Mouse (Mus musculus) neural tube, embryonic 14.5 days (tissue): ENCODE measurements at regions not wholly inside any gene's neighbourhood (a gene's known extent, or its start where the extent isn't known, plus 50 kb on each side); places are given as distances from the start of the nearest gene placed in this dataset.
A peak's percentile ranks its signal among the peaks of the same experiment; 100 is the strongest.

Experiments
- ATAC-seq: fragments of 200-750 bp; cut with Nextera tagmentation; 2 replicates; pipeline ENCODE4 v1.8.0; 2017; ENCODE audit warnings: low read depth, mild to moderate bottlenecking, moderate TSS enrichment, moderate library complexity
- H3K27ac ChIP-seq: fragments of 300-500 bp; sonication (generic); 2 replicates; pipeline ENCODE4 v1.5.1; 2014; ENCODE audit warnings: low read depth, mild to moderate bottlenecking, control low read depth, low read length, moderate library complexity, mixed read lengths
- H3K27me3 ChIP-seq: fragments of 300-500 bp; sonication (generic); 2 replicates; pipeline ENCODE4 v1.6.1; 2014; ENCODE audit warnings: low read length; ENCODE audit not compliant: control insufficient read depth, insufficient read depth
- H3K36me3 ChIP-seq: fragments of 300-500 bp; sonication (generic); 2 replicates; pipeline ENCODE4 v1.6.1; 2014; ENCODE audit warnings: low read length, mixed read lengths; ENCODE audit not compliant: control insufficient read depth, insufficient read depth
- H3K4me1 ChIP-seq: fragments of 300-500 bp; sonication (generic); 2 replicates; pipeline ENCODE4 v1.6.1; 2014; ENCODE audit warnings: low read length; ENCODE audit not compliant: control insufficient read depth, insufficient read depth
- H3K4me2 ChIP-seq: fragments of 300-500 bp; sonication (generic); 2 replicates; pipeline ENCODE4 v1.6.1; 2014; ENCODE audit warnings: mild to moderate bottlenecking, low read depth, low read length, control low read depth
- H3K4me3 ChIP-seq: fragments of 300-500 bp; sonication (generic); 2 replicates; pipeline ENCODE4 v1.5.1; 2014; ENCODE audit warnings: low read depth, low read length, control low read depth, mixed read lengths
- H3K9ac ChIP-seq: fragments of 300-500 bp; sonication (generic); replicated peaks from 2 replicates; pipeline ENCODE4 v1.6.1; 2014; ENCODE audit warnings: low read depth, mild to moderate bottlenecking, control low read depth, low read length, mixed read lengths
- H3K9me3 ChIP-seq: fragments of 300-500 bp; sonication (generic); 2 replicates; pipeline ENCODE4 v1.6.1; 2016; ENCODE audit warnings: low read length; ENCODE audit not compliant: control insufficient read depth
- WGBS: fragments of 180-500 bp; shearing (Covaris S2); extraction: QIAGEN DNeasy Blood & Tissue Kit; methylation state at CpG from one replicate; pipeline ENCODE4 v1.1.7; 2014; 5-methylcytosine and 5-hydroxymethylcytosine counted together

- Histone ChIP-seq H3K27ac (no peak overlapping the region), H3K4me2 (no peak overlapping the region), H3K36me3 (no peaks in the 10 kb centered on the region), H3K9ac (no peak overlapping the region), H3K9me3 (no peaks in the 10 kb centered on the region), H3K4me1 (no peaks in the 10 kb centered on the region), H3K27me3 (no peaks in the 10 kb centered on the region), H3K4me3 (no peak overlapping the region)
- no peak for ATAC-seq
- WGBS, result 15% methylated on average over 7 of the region's 7 CpGs
Measured at GRCm38 (mm10) chr9:69623312-69623711, 137.4 kb downstream of the Foxb1 start.

GRCm38 (mm10) chr9:69621006-69621405 is 139.7 kb downstream of the Foxb1 start:
- Histone ChIP-seq H3K9ac (no peak overlapping the region), H3K4me3 (no peak overlapping the region), H3K27ac (no peak overlapping the region), H3K4me1 (no peaks in the 10 kb centered on the region), H3K36me3 (no peaks in the 10 kb centered on the region), H3K9me3 (no peaks in the 10 kb centered on the region), H3K4me2 (no peak overlapping the region), H3K27me3 (no peaks in the 10 kb centered on the region)
- ATAC-seq, result no peak
- 59% methylated on average over 3 of the region's 3 CpGs for WGBS

GRCm38 (mm10) chr9:69617328-69617727 is 143.4 kb downstream of the Foxb1 start:
- H3K27me3 ChIP-seq, result no peaks in the 10 kb centered on the region
- no peaks in the 10 kb centered on the region for H3K36me3 ChIP-seq
- 86% methylated on average over 2 of the region's 2 CpGs for WGBS
- H3K27ac ChIP-seq, result no peak overlapping the region
- H3K9me3 ChIP-seq, result no peaks in the 10 kb centered on the region
- no peak for ATAC-seq
- H3K9ac ChIP-seq, result no peak overlapping the region
- H3K4me2 ChIP-seq, result no peak overlapping the region
- no peaks in the 10 kb centered on the region for H3K4me1 ChIP-seq
- H3K4me3 ChIP-seq, result no peak overlapping the region

- ATAC-seq, result no peak
- Histone ChIP-seq H3K9ac (no peak overlapping the region), H3K4me1 (no peaks in the 10 kb centered on the region), H3K4me2 (no peak overlapping the region), H3K4me3 (no peak overlapping the region), H3K36me3 (no peaks in the 10 kb centered on the region), H3K27ac (no peak overlapping the region), H3K27me3 (no peaks in the 10 kb centered on the region), H3K9me3 (no peaks in the 10 kb centered on the region)
- WGBS, result 75% methylated on average over 8 of the region's 8 CpGs
Measured at GRCm38 (mm10) chr9:69597472-69597871, 144.1 kb downstream of the Anxa2 start.

DNA sequence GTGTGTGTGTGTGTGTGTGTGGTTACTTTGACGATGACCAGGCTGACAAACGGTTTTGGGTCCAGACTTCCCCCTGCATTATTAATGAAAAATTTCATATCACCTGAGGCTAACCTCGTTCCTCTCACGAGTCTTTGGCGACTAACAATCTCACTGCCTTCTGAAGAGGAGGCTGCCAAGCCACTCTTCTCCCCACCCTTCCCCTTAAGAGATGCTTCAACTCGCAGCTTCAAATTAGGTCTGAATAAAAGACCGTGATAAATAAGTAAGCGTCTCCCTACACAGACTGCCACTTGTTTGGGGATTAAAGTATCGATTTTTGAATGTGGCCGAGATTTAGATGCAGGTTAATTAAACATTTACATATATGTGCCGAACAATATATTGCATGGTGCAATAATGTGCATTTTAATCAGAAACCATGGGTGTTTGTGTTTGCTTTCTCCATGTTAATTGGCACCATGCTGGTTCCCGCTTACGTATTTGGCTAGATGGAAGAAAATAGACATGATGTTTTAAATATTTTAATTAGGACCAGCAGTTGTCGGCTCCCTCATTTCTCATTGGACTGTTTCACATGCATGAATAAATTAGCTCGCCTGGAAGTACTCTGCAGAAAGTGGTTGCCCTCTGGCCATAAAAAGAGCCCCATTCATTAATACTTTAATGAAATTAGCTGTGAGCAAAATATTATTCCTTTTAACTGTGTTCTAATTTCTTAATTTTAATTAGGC is 139.1 kb downstream of the Anxa2 start:
- no peaks in the 10 kb centered on the region for H3K27me3 ChIP-seq
- H3K27ac ChIP-seq, result no peak overlapping the region
- no peaks in the 10 kb centered on the region for H3K9me3 ChIP-seq
- WGBS, result 47% methylated on average over 15 of the region's 15 CpGs
- no peak; the same call in 1 of the 2 replicates for ATAC-seq
- H3K4me3 ChIP-seq, result no peak overlapping the region
- no peaks in the 10 kb centered on the region for H3K4me1 ChIP-seq
- H3K4me2 ChIP-seq, result peak overlapping the region; percentile 23; the same call in 1 of the 2 replicates
- H3K9ac ChIP-seq, result no peak overlapping the region
- H3K36me3 ChIP-seq, result no peaks in the 10 kb centered on the region

- H3K27ac ChIP-seq, result no peak overlapping the region
- H3K9ac ChIP-seq, result no peak overlapping the region
- 77% methylated on average over 4 of the region's 4 CpGs for WGBS
- no peak overlapping the region for H3K4me2 ChIP-seq
- H3K4me3 ChIP-seq, result no peak overlapping the region
- no peak for ATAC-seq
- no peaks in the 10 kb centered on the region for H3K36me3 ChIP-seq
- no peaks in the 10 kb centered on the region for H3K9me3 ChIP-seq
- no peaks in the 10 kb centered on the region for H3K27me3 ChIP-seq
- H3K4me1 ChIP-seq, result no peaks in the 10 kb centered on the region
Measured at GRCm38 (mm10) chr9:69588846-69589245, 135.4 kb downstream of the Anxa2 start.

DNA sequence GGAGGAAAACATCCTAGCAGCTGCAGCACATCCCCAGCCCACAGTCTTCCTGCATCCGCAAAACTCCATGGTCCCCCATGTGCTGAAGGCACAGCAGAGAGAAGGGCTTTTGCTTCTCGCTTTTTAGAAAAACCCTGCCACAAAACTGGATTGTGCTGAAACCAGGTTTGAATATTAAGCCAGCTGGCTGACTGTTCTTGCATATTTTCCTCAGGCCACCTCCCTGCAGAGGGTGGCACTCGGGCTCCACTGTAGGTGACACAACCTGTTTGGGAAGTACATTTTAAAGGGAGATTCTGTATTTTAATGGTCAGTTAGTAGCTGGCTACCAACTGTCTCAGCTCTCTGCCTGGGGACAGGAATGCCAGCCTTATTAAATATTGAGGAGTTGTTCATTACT is 133.7 kb downstream of the Anxa2 start:
- Histone ChIP-seq H3K9me3 (no peaks in the 10 kb centered on the region), H3K9ac (no peak overlapping the region), H3K27me3 (no peaks in the 10 kb centered on the region), H3K4me1 (no peaks in the 10 kb centered on the region), H3K4me3 (no peak overlapping the region), H3K4me2 (no peak overlapping the region), H3K27ac (no peak overlapping the region), H3K36me3 (no peaks in the 10 kb centered on the region)
- ATAC-seq, result no peak
- 78% methylated on average over 3 of the region's 3 CpGs for WGBS

DNA sequence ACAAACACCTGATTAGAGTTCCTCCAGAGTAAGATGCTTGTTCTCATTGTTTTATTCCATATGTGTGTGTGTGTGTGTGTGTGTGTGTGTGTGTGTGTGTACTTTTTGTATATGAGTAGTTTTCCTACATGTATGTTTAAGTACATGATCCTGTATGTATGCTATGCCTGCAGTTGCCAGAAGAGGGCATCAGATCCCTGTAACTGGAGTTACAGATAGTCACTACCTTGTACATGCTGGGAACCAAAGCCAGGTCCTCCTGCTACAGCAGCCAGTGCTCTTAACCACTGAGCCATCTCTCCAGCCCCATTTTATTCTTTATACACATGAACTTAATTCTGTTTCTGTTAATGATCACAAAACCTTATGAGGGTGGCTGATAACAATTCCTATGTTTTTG is 127.8 kb downstream of the Anxa2 start:
- no peak overlapping the region for H3K4me3 ChIP-seq
- no peaks in the 10 kb centered on the region for H3K9me3 ChIP-seq
- no peak overlapping the region for H3K4me2 ChIP-seq
- no peaks in the 10 kb centered on the region for H3K36me3 ChIP-seq
- no peak for ATAC-seq
- no peaks in the 10 kb centered on the region for H3K4me1 ChIP-seq
- H3K27me3 ChIP-seq, result no peaks in the 10 kb centered on the region
- H3K9ac ChIP-seq, result no peak overlapping the region
- no peak overlapping the region for H3K27ac ChIP-seq

- no peak overlapping the region for H3K9ac ChIP-seq
- no peak overlapping the region for H3K4me3 ChIP-seq
- H3K4me2 ChIP-seq, result no peak overlapping the region
- no peaks in the 10 kb centered on the region for H3K4me1 ChIP-seq
- no peaks in the 10 kb centered on the region for H3K36me3 ChIP-seq
- H3K9me3 ChIP-seq, result no peaks in the 10 kb centered on the region
- ATAC-seq, result no peak
- WGBS, result 93% methylated on average over 10 of the region's 10 CpGs
- H3K27ac ChIP-seq, result no peak overlapping the region
- no peaks in the 10 kb centered on the region for H3K27me3 ChIP-seq
Measured at GRCm38 (mm10) chr9:69577661-69578405, 124.4 kb downstream of the Anxa2 start.
